Mouse (Mus musculus): ENCODE data around the gene Trim45. TPM values are rescaled to one million over a fixed set of nuclear protein-coding genes. Genes with fewer than 3 reads are reported as not detected.

Gene Trim45
- polyA plus RNA-seq, 1 experiment from 2014 or later: 7.6 TPM

- H3K9me3 ChIP-seq (ENCODE audit: control insufficient read depth, low read length): no peaks in the 10 kb centered on the region
- WGBS: 65% methylated on average over 6 of the region's 6 CpGs
- H3K4me3 ChIP-seq (ENCODE audit: low read length): no peak overlapping the region
- ATAC-seq: no peak
- no peak overlapping the region for H3K4me2 ChIP-seq (ENCODE audit: low read length)
- no peak overlapping the region for H3K9ac ChIP-seq (ENCODE audit: low read depth, low read length)
- H3K4me1 ChIP-seq (ENCODE audit: control insufficient read depth, insufficient read depth, low read depth, low read length): peaks cover 15% of the 10 kb centered on the region
- no peaks in the 10 kb centered on the region for H3K27me3 ChIP-seq (replicated peaks; ENCODE audit: control insufficient read depth, insufficient read depth, low read length)
- H3K27ac ChIP-seq (ENCODE audit: low read depth, low read length): no peak overlapping the region
- H3K36me3 ChIP-seq (ENCODE audit: control insufficient read depth, insufficient read depth, low read length): peaks cover 7% of the 10 kb centered on the region
Measured at GRCm38 (mm10) chr3:100924065-100924732, 2.2 kb downstream of the Trim45 start.

- Histone ChIP-seq H3K36me3 (ENCODE audit: control insufficient read depth, insufficient read depth, low read length) (peaks cover 7% of the 10 kb centered on the region), H3K27ac (ENCODE audit: low read depth, low read length) (no peak overlapping the region), H3K4me1 (ENCODE audit: control insufficient read depth, insufficient read depth, low read depth, low read length) (peaks cover 15% of the 10 kb centered on the region), H3K9me3 (ENCODE audit: control insufficient read depth, low read length) (no peaks in the 10 kb centered on the region), H3K4me3 (ENCODE audit: low read length) (no peak overlapping the region), H3K9ac (ENCODE audit: low read depth, low read length) (no peak overlapping the region), H3K27me3 (replicated peaks; ENCODE audit: control insufficient read depth, insufficient read depth, low read length) (no peaks in the 10 kb centered on the region), H3K4me2 (ENCODE audit: low read length) (no peak overlapping the region)
- no peak for ATAC-seq
- 86% methylated on average over 16 of the region's 16 CpGs for WGBS
Measured at GRCm38 (mm10) chr3:100925176-100925575, 3.2 kb downstream of the Trim45 start.

DNA sequence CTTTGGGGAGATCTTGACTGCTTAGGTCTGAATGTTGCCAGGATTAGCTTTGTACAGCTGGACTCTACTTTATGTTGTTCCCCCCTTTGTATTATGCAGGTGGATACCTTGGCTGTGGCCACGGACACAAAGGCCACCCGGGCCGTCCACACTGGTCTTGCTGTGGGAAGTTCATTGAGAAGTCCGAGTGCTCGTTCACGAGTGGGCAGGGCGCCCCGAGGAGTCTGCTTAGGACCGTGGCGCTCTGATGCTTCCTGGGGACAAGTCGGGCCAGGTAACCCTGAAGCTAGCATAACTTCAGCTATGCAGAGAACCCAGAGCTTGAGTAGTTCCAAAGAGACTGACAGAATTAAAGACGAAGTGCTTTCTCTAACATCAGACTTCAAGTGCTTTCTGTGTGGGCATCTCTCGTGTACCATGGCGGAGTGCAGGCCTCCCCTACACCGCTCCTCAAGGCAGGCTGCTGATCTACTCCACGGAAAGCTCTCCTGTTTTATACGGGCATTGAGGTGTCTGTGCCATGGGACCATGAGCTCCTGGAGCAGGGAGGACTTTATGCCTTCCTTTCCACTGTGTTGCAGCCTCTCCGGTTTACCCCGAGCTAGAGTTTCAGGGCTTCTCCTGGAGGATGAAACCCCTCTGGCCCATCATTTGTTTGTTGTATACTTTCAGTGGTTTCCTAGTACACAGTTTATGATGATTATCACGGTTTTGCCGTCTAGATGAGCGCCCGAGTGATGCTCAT lies 9.5 kb downstream of the Trim45 start:
- Histone ChIP-seq H3K36me3 (ENCODE audit: control insufficient read depth, insufficient read depth, low read length) (peaks cover 23% of the 10 kb centered on the region), H3K27me3 (replicated peaks; ENCODE audit: control insufficient read depth, insufficient read depth, low read length) (no peaks in the 10 kb centered on the region), H3K9ac (ENCODE audit: low read depth, low read length) (no peak overlapping the region), H3K9me3 (ENCODE audit: control insufficient read depth, low read length) (no peaks in the 10 kb centered on the region), H3K27ac (ENCODE audit: low read depth, low read length) (no peak overlapping the region), H3K4me1 (ENCODE audit: control insufficient read depth, insufficient read depth, low read depth, low read length) (no peaks in the 10 kb centered on the region; the same call in 1 of the 2 replicates), H3K4me3 (ENCODE audit: low read length) (no peak overlapping the region), H3K4me2 (ENCODE audit: low read length) (no peak overlapping the region)
- 95% methylated on average over 23 of the region's 23 CpGs for WGBS
- no peak for ATAC-seq

- 76% methylated on average over 11 of the region's 11 CpGs for WGBS
- Histone ChIP-seq H3K36me3 (ENCODE audit: control insufficient read depth, insufficient read depth, low read length) (peaks cover 23% of the 10 kb centered on the region), H3K4me1 (ENCODE audit: control insufficient read depth, insufficient read depth, low read depth, low read length) (no peaks in the 10 kb centered on the region), H3K9ac (ENCODE audit: low read depth, low read length) (no peak overlapping the region), H3K4me2 (ENCODE audit: low read length) (no peak overlapping the region), H3K4me3 (ENCODE audit: low read length) (no peak overlapping the region), H3K9me3 (ENCODE audit: control insufficient read depth, low read length) (no peaks in the 10 kb centered on the region), H3K27me3 (replicated peaks; ENCODE audit: control insufficient read depth, insufficient read depth, low read length) (no peaks in the 10 kb centered on the region), H3K27ac (ENCODE audit: low read depth, low read length) (no peak overlapping the region)
- no peak for ATAC-seq
Measured at GRCm38 (mm10) chr3:100932077-100932944, 10.3 kb downstream of the Trim45 start.

DNA sequence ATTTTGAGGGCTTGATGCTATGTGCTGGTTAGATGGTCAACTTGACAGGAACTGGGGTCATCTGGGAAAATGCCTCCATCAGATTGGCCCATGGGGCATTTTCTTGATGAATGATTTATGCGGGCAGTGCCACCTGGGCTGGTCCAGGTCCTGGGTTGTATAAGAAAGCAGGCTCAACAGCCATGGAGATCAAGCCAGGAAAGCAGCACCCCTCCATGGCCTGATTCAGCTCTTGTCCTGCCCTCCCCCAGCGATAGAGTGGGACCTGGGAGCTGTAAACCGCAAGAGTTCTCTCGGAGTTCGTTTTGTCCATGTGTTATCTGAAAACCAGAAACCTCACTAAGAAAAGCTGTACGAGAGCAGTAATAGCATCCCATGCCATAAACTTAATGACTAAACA lies 13.5 kb downstream of the Trim45 start:
- WGBS: 94% methylated on average over 6 of the region's 6 CpGs
- no peak overlapping the region for H3K4me2 ChIP-seq (ENCODE audit: low read length)
- H3K27ac ChIP-seq (ENCODE audit: low read depth, low read length): no peak overlapping the region
- no peak overlapping the region for H3K4me3 ChIP-seq (ENCODE audit: low read length)
- no peak overlapping the region for H3K9ac ChIP-seq (ENCODE audit: low read depth, low read length)
- no peak for ATAC-seq
- H3K27me3 ChIP-seq (replicated peaks; ENCODE audit: control insufficient read depth, insufficient read depth, low read length): no peaks in the 10 kb centered on the region
- no peaks in the 10 kb centered on the region for H3K9me3 ChIP-seq (ENCODE audit: control insufficient read depth, low read length)
- no peaks in the 10 kb centered on the region for H3K4me1 ChIP-seq (ENCODE audit: control insufficient read depth, insufficient read depth, low read depth, low read length)
- H3K36me3 ChIP-seq (ENCODE audit: control insufficient read depth, insufficient read depth, low read length): peaks cover 16% of the 10 kb centered on the region

GRCm38 (mm10) chr3:100936201-100936600 lies 14.2 kb downstream of the Trim45 start:
- Histone ChIP-seq H3K27me3 (replicated peaks; ENCODE audit: control insufficient read depth, insufficient read depth, low read length) (no peaks in the 10 kb centered on the region), H3K9me3 (ENCODE audit: control insufficient read depth, low read length) (no peaks in the 10 kb centered on the region), H3K27ac (ENCODE audit: low read depth, low read length) (no peak overlapping the region), H3K4me3 (ENCODE audit: low read length) (no peak overlapping the region), H3K4me1 (ENCODE audit: control insufficient read depth, insufficient read depth, low read depth, low read length) (no peaks in the 10 kb centered on the region), H3K4me2 (ENCODE audit: low read length) (no peak overlapping the region), H3K36me3 (ENCODE audit: control insufficient read depth, insufficient read depth, low read length) (peaks cover 14% of the 10 kb centered on the region), H3K9ac (ENCODE audit: low read depth, low read length) (no peak overlapping the region)
- ATAC-seq: no peak
- 96% methylated on average over 6 of the region's 6 CpGs for WGBS

DNA sequence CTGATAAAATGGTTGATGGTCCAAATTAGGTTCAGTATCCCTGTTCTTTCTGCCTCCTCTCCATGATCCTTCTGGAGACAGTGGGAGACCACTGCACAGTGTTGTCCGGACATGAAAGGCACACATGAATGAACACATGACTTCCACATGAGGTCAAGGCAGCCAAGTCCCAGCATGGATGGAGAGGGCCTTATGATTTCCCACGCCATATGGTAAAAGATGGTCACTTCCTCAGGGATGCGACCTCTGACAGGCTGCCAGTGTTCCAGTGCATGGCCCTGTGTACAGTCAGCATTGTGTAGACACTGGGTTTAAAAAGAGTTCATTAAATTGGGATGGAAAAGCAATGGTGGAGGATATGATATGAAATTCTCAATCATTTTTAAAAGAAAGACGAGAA lies 16.2 kb downstream of the Trim45 start:
- H3K9ac ChIP-seq (ENCODE audit: low read depth, low read length): no peak overlapping the region
- ATAC-seq: no peak
- no peak overlapping the region for H3K4me3 ChIP-seq (ENCODE audit: low read length)
- no peaks in the 10 kb centered on the region for H3K4me1 ChIP-seq (ENCODE audit: control insufficient read depth, insufficient read depth, low read depth, low read length)
- H3K4me2 ChIP-seq (ENCODE audit: low read length): no peak overlapping the region
- WGBS: 90% methylated on average over 4 of the region's 4 CpGs
- H3K36me3 ChIP-seq (ENCODE audit: control insufficient read depth, insufficient read depth, low read length): peaks cover 2% of the 10 kb centered on the region; the same call in 1 of the 2 replicates
- no peak overlapping the region for H3K27ac ChIP-seq (ENCODE audit: low read depth, low read length)
- H3K9me3 ChIP-seq (ENCODE audit: control insufficient read depth, low read length): no peaks in the 10 kb centered on the region
- H3K27me3 ChIP-seq (replicated peaks; ENCODE audit: control insufficient read depth, insufficient read depth, low read length): no peaks in the 10 kb centered on the region

DNA sequence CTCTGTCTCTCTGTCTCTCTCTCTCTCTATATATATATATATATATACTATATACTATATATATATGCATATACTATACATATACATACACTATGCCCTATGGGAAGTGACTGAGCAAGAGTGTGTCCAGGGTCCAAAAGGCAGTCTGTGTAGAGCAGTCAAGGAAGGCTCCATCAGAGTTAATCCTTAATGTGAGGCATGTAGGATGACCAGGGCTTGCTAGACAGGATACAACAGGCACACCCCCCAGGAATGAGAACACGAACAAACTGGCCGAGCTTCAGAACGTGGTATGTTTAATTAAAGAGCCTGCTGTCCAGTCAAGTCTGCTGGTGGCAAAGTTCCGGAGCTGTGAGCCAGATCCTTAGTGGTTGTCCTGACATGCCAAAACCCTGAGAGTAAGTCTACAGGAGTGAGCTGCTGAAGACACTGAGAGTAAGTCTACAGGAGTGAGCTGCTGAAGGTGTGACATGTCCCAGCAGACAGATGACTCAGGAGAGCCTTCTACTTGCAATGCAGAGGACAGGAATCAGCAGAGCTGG lies 18.6 kb downstream of the Trim45 start:
- no peak overlapping the region for H3K4me2 ChIP-seq (ENCODE audit: low read length)
- WGBS: 91% methylated on average over 4 of the region's 4 CpGs
- ATAC-seq: no peak
- H3K27me3 ChIP-seq (replicated peaks; ENCODE audit: control insufficient read depth, insufficient read depth, low read length): no peaks in the 10 kb centered on the region
- H3K4me1 ChIP-seq (ENCODE audit: control insufficient read depth, insufficient read depth, low read depth, low read length): no peaks in the 10 kb centered on the region
- H3K9me3 ChIP-seq (ENCODE audit: control insufficient read depth, low read length): no peaks in the 10 kb centered on the region
- no peak overlapping the region for H3K9ac ChIP-seq (ENCODE audit: low read depth, low read length)
- H3K27ac ChIP-seq (ENCODE audit: low read depth, low read length): no peak overlapping the region
- no peak overlapping the region for H3K4me3 ChIP-seq (ENCODE audit: low read length)
- H3K36me3 ChIP-seq (ENCODE audit: control insufficient read depth, insufficient read depth, low read length): no peaks in the 10 kb centered on the region; the same call in 1 of the 2 replicates

- ATAC-seq: no peak
Measured at GRCm38 (mm10) chr3:100947286-100947685, 25.3 kb downstream of the Trim45 start.

More at GRCm38 (mm10) chr3:100947286-100947685, 25.3 kb downstream of the Trim45 start:
- 95% methylated on average over 8 of the region's 8 CpGs for WGBS
- no peaks in the 10 kb centered on the region for H3K4me1 ChIP-seq (ENCODE audit: control insufficient read depth, insufficient read depth, low read depth, low read length)
- no peaks in the 10 kb centered on the region for H3K27me3 ChIP-seq (replicated peaks; ENCODE audit: control insufficient read depth, insufficient read depth, low read length)
- no peaks in the 10 kb centered on the region for H3K9me3 ChIP-seq (ENCODE audit: control insufficient read depth, low read length)
- H3K27ac ChIP-seq (ENCODE audit: low read depth, low read length): no peak overlapping the region
- no peak overlapping the region for H3K9ac ChIP-seq (ENCODE audit: low read depth, low read length)
- H3K36me3 ChIP-seq (ENCODE audit: control insufficient read depth, insufficient read depth, low read length): no peaks in the 10 kb centered on the region
- H3K4me2 ChIP-seq (ENCODE audit: low read length): no peak overlapping the region
- no peak overlapping the region for H3K4me3 ChIP-seq (ENCODE audit: low read length)
